In the genomic region with DNA sequence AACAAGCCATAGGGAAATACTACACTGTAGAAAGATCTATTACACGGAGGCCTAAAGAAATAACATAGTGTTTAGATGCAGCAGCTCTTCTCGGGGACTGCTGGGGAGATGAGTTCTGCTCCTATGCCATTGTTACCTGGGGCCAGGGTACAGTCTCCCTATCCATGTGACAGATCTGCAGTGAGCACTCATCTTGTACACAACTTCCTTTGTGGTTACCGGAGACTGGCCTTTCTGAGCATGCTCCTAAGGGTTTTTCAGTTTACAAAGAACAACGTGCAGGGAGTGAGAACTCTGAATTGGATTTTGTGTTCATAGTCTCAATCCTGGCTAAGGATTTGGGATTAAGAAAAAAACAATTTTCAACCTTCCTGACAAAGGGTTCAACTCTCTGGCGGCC, we compare ENCODE assay signal across 19 mouse cellular contexts. TPM values are rescaled to one million over a fixed set of nuclear protein-coding genes. Genes with fewer than 3 reads are reported as not detected.
"Had no signal": no experiment of that assay in that cellular context is flagged by ENCODE, and none has a peak within 500 bp of the region (broad histone marks: within the 10 kb centered on the region; RNA-seq: fewer than 3 reads in every experiment).

No protein-coding gene starts in this region.

- DNase-seq: kidney, adult 8-10 months; kidney, postnatal 10 days; kidney, postnatal 4 days; liver; lung, adult 18-20 months; lung, postnatal 10 days; lung, postnatal 36 days; midbrain, embryonic 14.5 days; right cerebral cortex, adult 18-20 months; right cerebral cortex, postnatal 14 days; right cerebral cortex, postnatal 4 days had no signal

- ATAC-seq: intestine, postnatal 0 days; liver, embryonic 12.5 days had no signal

RNA-seq across cellular contexts. Expression of gene Taar6, which starts 1.0 kb away (rescaled TPM):
- total RNA-seq: layer of hippocampus, adult 18-20 months; layer of hippocampus, postnatal 25 days; left cerebral cortex, adult 18-20 months; left cerebral cortex, postnatal 25 days; megakaryocyte-erythroid progenitor cell, adult 5-6 weeks; midbrain, postnatal 0 days had no signal

RNA-seq across cellular contexts. Expression of gene Taar7a, which starts 6.9 kb away (rescaled TPM):
- total RNA-seq: layer of hippocampus, adult 18-20 months; layer of hippocampus, postnatal 25 days; left cerebral cortex, adult 18-20 months; left cerebral cortex, postnatal 25 days; megakaryocyte-erythroid progenitor cell, adult 5-6 weeks; midbrain, postnatal 0 days had no signal

RNA-seq across cellular contexts. Expression of gene Taar7b, which starts 13.3 kb away (rescaled TPM):
- total RNA-seq: layer of hippocampus, adult 18-20 months; layer of hippocampus, postnatal 25 days; left cerebral cortex, adult 18-20 months; left cerebral cortex, postnatal 25 days; megakaryocyte-erythroid progenitor cell, adult 5-6 weeks; midbrain, postnatal 0 days had no signal

RNA-seq across cellular contexts. Expression of gene Taar5, which starts 15.9 kb away (rescaled TPM):
- total RNA-seq: layer of hippocampus, adult 18-20 months; layer of hippocampus, postnatal 25 days; left cerebral cortex, adult 18-20 months; left cerebral cortex, postnatal 25 days; megakaryocyte-erythroid progenitor cell, adult 5-6 weeks; midbrain, postnatal 0 days had no signal

RNA-seq across cellular contexts. Expression of gene Taar4, which starts 26.1 kb away (rescaled TPM):
- total RNA-seq: layer of hippocampus, adult 18-20 months; layer of hippocampus, postnatal 25 days; left cerebral cortex, adult 18-20 months; left cerebral cortex, postnatal 25 days; megakaryocyte-erythroid progenitor cell, adult 5-6 weeks; midbrain, postnatal 0 days had no signal
